Mouse (Mus musculus) CH12.LX (cell line): ENCODE measurements around the gene Ank2. TPM values are rescaled to one million over a fixed set of nuclear protein-coding genes. Genes with fewer than 3 reads are reported as not detected.

ENCODE experiments used
- DNase-seq: peaks from one replicate; pipeline ENCODE4 v3.0.0-alpha.2; 2013; ENCODE audit errors: extremely low read depth
- H3K27ac ChIP-seq: 2 replicates; pipeline ENCODE4 v1.5.1; 2012; ENCODE audit warnings: low read depth, mild to moderate bottlenecking, control low read depth, moderate library complexity; ENCODE audit not compliant: insufficient read depth
- H3K27me3 ChIP-seq: replicated peaks from 2 replicates; pipeline ENCODE3; 2012; ENCODE audit warnings: inconsistent platforms
- H3K36me3 ChIP-seq, 2 experiments: replicated peaks in 1 of 2; 2 replicates each; pipeline versions ENCODE3 to v1.6.1; 2012; ENCODE audit warnings: inconsistent platforms in 1 of 2, low read length in 1 of 2, mild to moderate bottlenecking in 1 of 2, mixed read lengths in 1 of 2, moderate library complexity in 1 of 2; ENCODE audit not compliant: control insufficient read depth in 1 of 2, insufficient read depth in 1 of 2
- H3K4me1 ChIP-seq, 2 experiments: 2 replicates each; pipeline ENCODE4 v1.6.1; 2012; ENCODE audit warnings: inconsistent platforms in 1 of 2, moderate library complexity in 1 of 2; ENCODE audit not compliant: insufficient read depth in 2 of 2, control insufficient read depth in 1 of 2
- H3K4me2 ChIP-seq: 2 replicates; pipeline ENCODE4 v1.6.1; 2012; ENCODE audit warnings: low read depth, mild to moderate bottlenecking, control low read depth; ENCODE audit not compliant: poor library complexity, insufficient read depth, severe bottlenecking
- H3K4me3 ChIP-seq, 3 experiments: fragments of 150-350 bp in 1 of 3; sonication (generic) in 1 of 3; replicated peaks in 1 of 3; 2 replicates each; pipeline versions ENCODE3 to v1.5.1; 2011 to 2012; ENCODE audit warnings: low read depth in 2 of 3, low read length in 2 of 3, mild to moderate bottlenecking in 2 of 3, moderate library complexity in 2 of 3, control low read depth in 1 of 3, improper control_type of control experiment in 1 of 3, inconsistent platforms in 1 of 3, mixed read lengths in 1 of 3; ENCODE audit not compliant: poor library complexity in 1 of 3
- H3K79me2 ChIP-seq: replicated peaks from 2 replicates; pipeline ENCODE4 v1.6.1; 2012; ENCODE audit warnings: mild to moderate bottlenecking, moderate library complexity; ENCODE audit not compliant: control insufficient read depth, poor library complexity, insufficient read depth, severe bottlenecking; ENCODE audit errors: extremely low read depth
- H3K9ac ChIP-seq: 2 replicates; pipeline ENCODE4 v1.6.1; 2012; ENCODE audit warnings: low read depth, mild to moderate bottlenecking, control low read depth, moderate library complexity; ENCODE audit not compliant: insufficient read depth
- H3K9me3 ChIP-seq: replicated peaks from 2 replicates; pipeline ENCODE3; 2012; ENCODE audit warnings: low read length, inconsistent platforms, mixed read lengths
- CHD1 ChIP-seq: IDR thresholded peaks from 2 replicates; pipeline ENCODE4 v1.6.1; 2012; ENCODE audit warnings: low read depth, low read length, improper control_type of control experiment, inconsistent platforms
- E2F4 ChIP-seq: IDR thresholded peaks from 2 replicates; pipeline ENCODE4 v1.6.1; 2011; ENCODE audit warnings: low read depth, low read length, improper control_type of control experiment; ENCODE audit not compliant: insufficient replicate concordance
- ELF1 ChIP-seq: IDR thresholded peaks from 2 replicates; pipeline ENCODE4 v1.6.1; 2014; ENCODE audit warnings: low read depth, mild to moderate bottlenecking, inconsistent platforms, low read length, improper control_type of control experiment
- JUND ChIP-seq: conservative IDR thresholded peaks from 2 replicates; pipeline ENCODE4 v1.6.1; 2011; ENCODE audit warnings: low read depth, low read length, improper control_type of control experiment
- KAT2A ChIP-seq: IDR thresholded peaks from 2 replicates; pipeline ENCODE4 v1.6.1; 2012; ENCODE audit warnings: low read length, improper control_type of control experiment, inconsistent platforms; ENCODE audit not compliant: insufficient replicate concordance
- MAFK ChIP-seq: IDR thresholded peaks from 2 replicates; pipeline ENCODE4 v1.6.1; 2011; ENCODE audit warnings: low read length, improper control_type of control experiment; ENCODE audit not compliant: insufficient replicate concordance
- MAX ChIP-seq: IDR thresholded peaks from 2 replicates; pipeline ENCODE4 v1.6.1; 2011; ENCODE audit warnings: low read length, improper control_type of control experiment
- NELFE ChIP-seq: IDR thresholded peaks from 2 replicates; pipeline ENCODE4 v1.6.1; 2011; ENCODE audit warnings: low read depth, low read length, improper control_type of control experiment
- NRF1 ChIP-seq: IDR thresholded peaks from 2 replicates; pipeline ENCODE4 v1.6.1; 2014; ENCODE audit warnings: low read depth, mild to moderate bottlenecking, inconsistent platforms, low read length, improper control_type of control experiment, moderate library complexity
- POLR2A ChIP-seq: IDR thresholded peaks from 2 replicates; pipeline ENCODE4 v1.6.1; 2011; ENCODE audit warnings: low read depth, mild to moderate bottlenecking, improper control_type of control experiment, low read length
- RAD21 ChIP-seq: IDR thresholded peaks from 2 replicates; pipeline ENCODE4 v1.6.1; 2011; ENCODE audit warnings: low read depth, mild to moderate bottlenecking, low read length, improper control_type of control experiment, moderate library complexity
- RCOR1 ChIP-seq: conservative IDR thresholded peaks from 2 replicates; pipeline ENCODE4 v1.6.1; 2012; ENCODE audit warnings: low read depth, mild to moderate bottlenecking, inconsistent platforms, low read length, improper control_type of control experiment
- SIN3A ChIP-seq: IDR thresholded peaks from 2 replicates; pipeline ENCODE4 v1.6.1; 2012; ENCODE audit warnings: low read length, improper control_type of control experiment, inconsistent platforms
- SMC3 ChIP-seq: IDR thresholded peaks from 2 replicates; pipeline ENCODE4 v1.6.1; 2011; ENCODE audit warnings: low read depth, low read length, improper control_type of control experiment
- TCF12 ChIP-seq: IDR thresholded peaks from 2 replicates; pipeline ENCODE4 v1.6.1; 2014; ENCODE audit warnings: low read depth, mild to moderate bottlenecking, inconsistent platforms, low read length, improper control_type of control experiment
- UBTF ChIP-seq: IDR thresholded peaks from 2 replicates; pipeline ENCODE4 v1.6.1; 2012; ENCODE audit warnings: low read depth, mild to moderate bottlenecking, inconsistent platforms, low read length, improper control_type of control experiment, moderate library complexity
- USF2 ChIP-seq: conservative IDR thresholded peaks from 2 replicates; pipeline ENCODE4 v1.6.1; 2011; ENCODE audit warnings: low read depth, low read length, improper control_type of control experiment
- ZMIZ1 ChIP-seq: IDR thresholded peaks from 2 replicates; pipeline ENCODE4 v1.6.1; 2012; ENCODE audit warnings: low read depth, mild to moderate bottlenecking, inconsistent platforms, low read length, improper control_type of control experiment
- ZNF384 ChIP-seq: IDR thresholded peaks from 2 replicates; pipeline ENCODE4 v1.6.1; 2012; ENCODE audit warnings: low read depth, low read length, improper control_type of control experiment, inconsistent platforms
- dilution Hi-C: fragments of 300-500 bp; cut with MboI; formaldehyde crosslinking; loops from 2 replicates; pipeline ENCODE4 v1.14.3; 2020; ENCODE audit warnings: low sequenced_read_pairs; ENCODE audit not compliant: extremely low pct_unique_long_range_greater_than_20kb, extremely low pct_ligation_motif_present
- in situ Hi-C: fragments of 300-500 bp; cut with MboI; formaldehyde crosslinking; loops from 3 replicates; pipeline ENCODE4 v1.14.3; 2019; ENCODE audit warnings: low sequenced_read_pairs, low pct_ligation_motif_present, low pct_unique_long_range_greater_than_20kb, mixed read lengths
- polyA plus RNA-seq: library from polyadenylated mRNA; unstranded; fragments of >175 nt; gene quantifications from 2 replicates; pipeline ENCODE4 v1.2.1, GENCODE M21; 2012; ENCODE audit warnings: low read depth; ENCODE audit not compliant: insufficient read length
- total RNA-seq, 2 experiments: library from RNA; depleted of rRNA; stranded (reverse); fragments of 300-350 nt in 1 of 2; fragments of >200 nt in 1 of 2; gene quantifications; 2 replicates each; pipeline ENCODE4 v1.2.3; 2012 to 2014

Gene Ank2
- total and polyA plus RNA-seq, 3 experiments, result 3.9 to 20.9 (median 12.2) TPM

GRCm38 (mm10) chr3:127282277-127282676 is 216.9 kb downstream of the Ank2 start:
- no peak overlapping the region for H3K9ac ChIP-seq
- no peak for DNase-seq
- no peak overlapping the region for H3K4me2 ChIP-seq
- no peaks in the 10 kb centered on the region for H3K79me2 ChIP-seq
- no peaks in the 10 kb centered on the region; a peak in 1 of 4 replicates for H3K4me1 ChIP-seq
- in situ Hi-C loops (no loop called here), dilution Hi-C loops (no loop called here)
- H3K4me3 ChIP-seq, result no peak overlapping the region
- H3K36me3 ChIP-seq, result no peaks in the 10 kb centered on the region
- TF ChIP-seq ELF1 (no peak), KAT2A (no peak), SMC3 (no peak), CHD1 (no peak), TCF12 (no peak), JUND (no peak), SIN3A (no peak), RCOR1 (no peak), NRF1 (no peak), UBTF (no peak), MAX (no peak), NELFE (no peak), E2F4 (no peak)
- TF ChIP-seq, all 38 proteins: peak for 0
- Histone ChIP-seq H3K27me3 (no peaks in the 10 kb centered on the region), H3K27ac (no peak overlapping the region), H3K9me3 (no peaks in the 10 kb centered on the region)

- no peak for DNase-seq
- Histone ChIP-seq H3K4me3 (no peak overlapping the region), H3K9me3 (no peaks in the 10 kb centered on the region), H3K27ac (no peak overlapping the region), H3K4me2 (no peak overlapping the region), H3K79me2 (no peaks in the 10 kb centered on the region), H3K36me3 (no peaks in the 10 kb centered on the region), H3K9ac (no peak overlapping the region), H3K4me1 (no peaks in the 10 kb centered on the region; a peak in 1 of 4 replicates), H3K27me3 (no peaks in the 10 kb centered on the region)
- TF ChIP-seq USF2 (no peak), MAFK (peak; percentile 98)
- in situ Hi-C loops, result no loop called here
- dilution Hi-C loops, result no loop called here
Measured at GRCm38 (mm10) chr3:127281390-127281789, 217.8 kb downstream of the Ank2 start.

- H3K36me3 ChIP-seq, result no peaks in the 10 kb centered on the region
- no peaks in the 10 kb centered on the region for H3K9me3 ChIP-seq
- H3K4me2 ChIP-seq, result no peak overlapping the region
- TF ChIP-seq SMC3, result no peak
- no peak for TF ChIP-seq ELF1
- no peak for TF ChIP-seq USF2
- no peak for TF ChIP-seq ZMIZ1
- no peak for TF ChIP-seq MAFK
- TF ChIP-seq E2F4, result no peak
- no peak for TF ChIP-seq POLR2A
- TF ChIP-seq RAD21, result no peak
- TF ChIP-seq NELFE, result no peak
- TF ChIP-seq ZNF384, result no peak
- no peak overlapping the region for H3K27ac ChIP-seq
- no peak overlapping the region for H3K4me3 ChIP-seq
- dilution Hi-C loops, result no loop called here
- DNase-seq, result no peak
- no peaks in the 10 kb centered on the region for H3K79me2 ChIP-seq
- H3K4me1 ChIP-seq, result no peaks in the 10 kb centered on the region; a peak in 1 of 4 replicates
- no peak overlapping the region for H3K9ac ChIP-seq
- in situ Hi-C loops, result no loop called here
- no peaks in the 10 kb centered on the region for H3K27me3 ChIP-seq
Measured at GRCm38 (mm10) chr3:127280376-127280775, 218.8 kb downstream of the Ank2 start.
